Mouse (Mus musculus) midbrain, embryonic 14.5 days (tissue): Measurements from ENCODE around the gene Tmem106a. TPM values are rescaled to one million over a fixed set of nuclear protein-coding genes. Genes with fewer than 3 reads are reported as not detected.
"Not testable (repeated sequence)": the region's sequence is repeated elsewhere in the genome, so short reads cannot be mapped to it uniquely, and the experiment has no call there.

ENCODE experiments used
- ATAC-seq: fragments of 200-750 bp; cut with Nextera tagmentation; 2 replicates; pipeline ENCODE4 v1.8.0; 2017; ENCODE audit warnings: moderate number of reproducible peaks, moderate library complexity; ENCODE audit not compliant: low FRiP score, low TSS enrichment
- DNase-seq: peaks from one replicate; pipeline ENCODE4 v3.0.0-alpha.2; 2015
- H3K27ac ChIP-seq: fragments of 300-500 bp; sonication (generic); replicated peaks from 2 replicates; pipeline ENCODE4 v1.5.1; 2014; ENCODE audit warnings: mild to moderate bottlenecking, low read depth, low read length, moderate library complexity
- H3K27me3 ChIP-seq: fragments of 300-500 bp; sonication (generic); 2 replicates; pipeline ENCODE4 v1.6.1; 2014; ENCODE audit warnings: low read length, control low read depth, mixed read lengths; ENCODE audit not compliant: control insufficient read depth, insufficient read depth
- H3K36me3 ChIP-seq: fragments of 300-500 bp; sonication (generic); 2 replicates; pipeline ENCODE4 v1.6.1; 2014; ENCODE audit warnings: low read length, control low read depth; ENCODE audit not compliant: control insufficient read depth, insufficient read depth
- H3K4me1 ChIP-seq: fragments of 300-500 bp; sonication (generic); 2 replicates; pipeline ENCODE4 v1.6.1; 2014; ENCODE audit warnings: mild to moderate bottlenecking, antibody characterized with exemption, low read length, control low read depth; ENCODE audit not compliant: control insufficient read depth, insufficient read depth
- H3K4me2 ChIP-seq: fragments of 300-500 bp; sonication (generic); 2 replicates; pipeline ENCODE4 v1.6.1; 2014; ENCODE audit warnings: mild to moderate bottlenecking, low read length, moderate library complexity
- H3K4me3 ChIP-seq: fragments of 300-500 bp; sonication (generic); replicated peaks from 2 replicates; pipeline ENCODE4 v1.5.1; 2014; ENCODE audit warnings: low read depth, low read length
- H3K9ac ChIP-seq: fragments of 300-500 bp; sonication (generic); replicated peaks from 2 replicates; pipeline ENCODE4 v1.6.1; 2014; ENCODE audit warnings: mild to moderate bottlenecking, low read length, moderate library complexity
- H3K9me3 ChIP-seq: fragments of 300-500 bp; sonication (generic); 2 replicates; pipeline ENCODE4 v1.6.1; 2016; ENCODE audit warnings: low read length, control low read depth, mixed read lengths; ENCODE audit not compliant: control insufficient read depth
- WGBS: fragments of 180-500 bp; shearing (Covaris S2); extraction: QIAGEN DNeasy Blood & Tissue Kit; methylation state at CpG from one replicate; pipeline ENCODE4 v1.1.7; 2014; 5-methylcytosine and 5-hydroxymethylcytosine counted together
- polyA plus RNA-seq: library from polyadenylated mRNA; unstranded; fragments of >200 nt; fragmentation: Nextera tagmentation; extraction: Ambion mirVana; gene quantifications from 2 replicates; pipeline ENCODE4 v1.2.1, GENCODE M21; 2014

Tmem106a gene
- polyA plus RNA-seq, 1 experiment from 2014 or later: 3.5 TPM

GRCm38 (mm10) chr11:101587676-101588075 is 5.6 kb downstream of the Tmem106a start:
- H3K9ac ChIP-seq: no peak overlapping the region
- H3K36me3 ChIP-seq: 0 out of 2 replicates have a peak, but pooled peaks cover 4% of the 10 kb centered on the region
- H3K4me2 ChIP-seq: no peak overlapping the region
- H3K27ac ChIP-seq: no peak overlapping the region
- H3K4me1 ChIP-seq: no peaks in the 10 kb centered on the region
- DNase-seq (no peak), ATAC-seq (no peak)
- H3K27me3 ChIP-seq: no peaks in the 10 kb centered on the region
- no peak overlapping the region for H3K4me3 ChIP-seq
- whole genome bisulfite sequencing: 91% methylated on average over 10 of the region's 10 CpGs
- no peaks in the 10 kb centered on the region for H3K9me3 ChIP-seq

- H3K36me3 ChIP-seq: 0 out of 2 replicates have a peak, but pooled peaks cover 4% of the 10 kb centered on the region
- H3K27me3 ChIP-seq: no peaks in the 10 kb centered on the region
- 92% methylated on average over 7 of the region's 7 CpGs for WGBS
- no peak overlapping the region for H3K27ac ChIP-seq
- no peak overlapping the region for H3K4me3 ChIP-seq
- H3K9me3 ChIP-seq: no peaks in the 10 kb centered on the region
- no peak overlapping the region for H3K9ac ChIP-seq
- no peaks in the 10 kb centered on the region for H3K4me1 ChIP-seq
- DNase-seq (no peak), ATAC-seq (no peak)
- no peak overlapping the region for H3K4me2 ChIP-seq
Measured at GRCm38 (mm10) chr11:101588868-101589267, 6.8 kb downstream of the Tmem106a start.

- no peak overlapping the region for H3K9ac ChIP-seq
- H3K27ac ChIP-seq: no peak overlapping the region
- 0 out of 2 replicates have a peak, but pooled peaks cover 4% of the 10 kb centered on the region for H3K36me3 ChIP-seq
- DNase-seq: peak; percentile 77
- H3K4me2 ChIP-seq: no peak overlapping the region
- no peak for ATAC-seq
- no peaks in the 10 kb centered on the region for H3K4me1 ChIP-seq
- no peaks in the 10 kb centered on the region for H3K9me3 ChIP-seq
- 30% methylated on average over 5 of the region's 5 CpGs for WGBS
- no peaks in the 10 kb centered on the region for H3K27me3 ChIP-seq
- no peak overlapping the region for H3K4me3 ChIP-seq
Measured at GRCm38 (mm10) chr11:101589444-101589843, 7.4 kb downstream of the Tmem106a start.

- no peak for DNase-seq
- 0 out of 2 replicates have a peak, but pooled peaks cover 4% of the 10 kb centered on the region for H3K36me3 ChIP-seq
- H3K9me3 ChIP-seq: no peaks in the 10 kb centered on the region
- no peaks in the 10 kb centered on the region for H3K27me3 ChIP-seq
- H3K4me3 ChIP-seq: no peak overlapping the region
- H3K27ac ChIP-seq: no peak overlapping the region
- ATAC-seq: no peak
- no peaks in the 10 kb centered on the region for H3K4me1 ChIP-seq
- no peak overlapping the region for H3K4me2 ChIP-seq
- H3K9ac ChIP-seq: no peak overlapping the region
- WGBS: 77% methylated on average over 12 of the region's 12 CpGs
Measured at GRCm38 (mm10) chr11:101589989-101590624, 8.1 kb downstream of the Tmem106a start.

- ATAC-seq (no peak), DNase-seq (no peak)
- 76% methylated on average over 6 of the region's 6 CpGs for WGBS
- Histone ChIP-seq H3K4me3 (no peak within 1 kb of the TSS), H3K4me1 (peaks cover under 1% of the 10 kb centered on the region; the same call in 1 of the 2 replicates), H3K27ac (no peak within 1 kb of the TSS), H3K27me3 (no peaks in the 10 kb centered on the region), H3K36me3 (no peaks in the 10 kb centered on the region), H3K9ac (no peak within 1 kb of the TSS; the same call in 1 of the 2 replicates), H3K4me2 (no peak within 1 kb of the TSS), H3K9me3 (no peaks in the 10 kb centered on the region)
Measured at GRCm38 (mm10) chr11:101599156-101599555, 17.1 kb downstream of the Tmem106a start, which contains the start of gene Gm11634. Gene Gm11634, minus strand, starts transcription at chr11:101599256.

GRCm38 (mm10) chr11:101602491-101602890 is 20.4 kb downstream of the Tmem106a start:
- no peaks in the 10 kb centered on the region for H3K27me3 ChIP-seq
- H3K9me3 ChIP-seq: no peaks in the 10 kb centered on the region
- no peak overlapping the region for H3K9ac ChIP-seq
- no peak overlapping the region for H3K27ac ChIP-seq
- DNase-seq: peak; percentile 73
- no peak overlapping the region for H3K4me2 ChIP-seq
- no peak for ATAC-seq
- H3K4me1 ChIP-seq: peaks cover 4% of the 10 kb centered on the region; the same call in 1 of the 2 replicates
- H3K4me3 ChIP-seq: no peak overlapping the region
- no peaks in the 10 kb centered on the region for H3K36me3 ChIP-seq
- WGBS: 5% methylated on average over 3 of the region's 3 CpGs

- peak overlapping the region; percentile 57 for H3K4me2 ChIP-seq
- peak overlapping the region; percentile 52; the same call in 1 of the 2 replicates for H3K27ac ChIP-seq
- H3K27me3 ChIP-seq: no peaks in the 10 kb centered on the region
- no peaks in the 10 kb centered on the region for H3K36me3 ChIP-seq
- H3K4me3 ChIP-seq: peak overlapping the region; percentile 35
- H3K4me1 ChIP-seq: peaks cover 4% of the 10 kb centered on the region; the same call in 1 of the 2 replicates
- H3K9me3 ChIP-seq: no peaks in the 10 kb centered on the region
- no peak for ATAC-seq
- 0% methylated on average over 3 of the region's 3 CpGs for WGBS
- no peak for DNase-seq
- H3K9ac ChIP-seq: peak overlapping the region; percentile 34; the same call in 1 of the 2 replicates
Measured at GRCm38 (mm10) chr11:101604116-101604515, 22.1 kb downstream of the Tmem106a start.

- DNase-seq: peak; percentile 86
- H3K9ac ChIP-seq: peak overlapping the region; percentile 34; the same call in 1 of the 2 replicates
- 2% methylated on average over 30 of the region's 30 CpGs for WGBS
- H3K36me3 ChIP-seq, H3K4me1 ChIP-seq, H3K9me3 ChIP-seq, H3K27me3 ChIP-seq, ATAC-seq: not testable (repeated sequence)
- peak overlapping the region; percentile 52 for H3K27ac ChIP-seq
- H3K4me2 ChIP-seq: peak overlapping the region; percentile 57
- peak overlapping the region; percentile 35 for H3K4me3 ChIP-seq
Measured at GRCm38 (mm10) chr11:101604531-101605453, 22.8 kb downstream of the Tmem106a start.
